Mouse (Mus musculus): ENCODE data around the gene Dnm1. TPM values are rescaled to one million over a fixed set of nuclear protein-coding genes. Genes with fewer than 3 reads are reported as not detected.

Dnm1 gene
- polyA plus RNA-seq, 1 experiment from 2014 or later = 86.9 TPM

GRCm38 (mm10) chr2:32329531-32329930 lies 23.6 kb downstream of the Dnm1 start:
- Histone ChIP-seq H3K4me1 (0 out of 2 replicates have a peak, but pooled peaks cover 4% of the 10 kb centered on the region), H3K36me3 (peaks cover 56% of the 10 kb centered on the region), H3K9me3 (replicated peaks) (no peaks in the 10 kb centered on the region), H3K27me3 (replicated peaks) (no peaks in the 10 kb centered on the region), H3K27ac (replicated peaks) (no peak overlapping the region), H3K9ac (replicated peaks) (peak overlapping the region; percentile 26; the same call in 1 of the 2 replicates), H3K4me3 (replicated peaks) (no peak overlapping the region), H3K4me2 (no peak overlapping the region)
- WGBS = 50% methylated on average over 6 of the region's 6 CpGs
- ATAC-seq (ENCODE audit: low FRiP score) = no peak

GRCm38 (mm10) chr2:32328911-32329460 lies 24.2 kb downstream of the Dnm1 start:
- Histone ChIP-seq H3K36me3 (peaks cover 50% of the 10 kb centered on the region), H3K9ac (replicated peaks) (0 out of 2 replicates have a peak overlapping the region, but pooled peaks have one; percentile 26), H3K27ac (replicated peaks) (no peak overlapping the region), H3K4me2 (no peak overlapping the region), H3K4me1 (0 out of 2 replicates have a peak, but pooled peaks cover 4% of the 10 kb centered on the region), H3K27me3 (replicated peaks) (no peaks in the 10 kb centered on the region), H3K4me3 (replicated peaks) (no peak overlapping the region), H3K9me3 (replicated peaks) (no peaks in the 10 kb centered on the region)
- no peak for ATAC-seq (ENCODE audit: low FRiP score)
- WGBS = 16% methylated on average over 13 of the region's 13 CpGs

GRCm38 (mm10) chr2:32327200-32327599 lies 25.9 kb downstream of the Dnm1 start:
- H3K4me1 ChIP-seq = peaks cover 19% of the 10 kb centered on the region
- ATAC-seq (ENCODE audit: low FRiP score) = no peak
- no peak overlapping the region for H3K4me3 ChIP-seq (replicated peaks)
- 62% methylated on average over 4 of the region's 4 CpGs for WGBS
- peaks cover 36% of the 10 kb centered on the region for H3K36me3 ChIP-seq
- H3K4me2 ChIP-seq = no peak overlapping the region
- no peaks in the 10 kb centered on the region for H3K9me3 ChIP-seq (replicated peaks)
- H3K27ac ChIP-seq (replicated peaks) = no peak overlapping the region
- no peak overlapping the region for H3K9ac ChIP-seq (replicated peaks)
- H3K27me3 ChIP-seq (replicated peaks) = no peaks in the 10 kb centered on the region

GRCm38 (mm10) chr2:32325342-32325741 lies 27.8 kb downstream of the Dnm1 start:
- Histone ChIP-seq H3K36me3 (peaks cover 27% of the 10 kb centered on the region), H3K4me1 (peaks cover 23% of the 10 kb centered on the region), H3K27ac (replicated peaks) (no peak overlapping the region), H3K9ac (replicated peaks) (no peak overlapping the region), H3K9me3 (replicated peaks) (no peaks in the 10 kb centered on the region), H3K27me3 (replicated peaks) (no peaks in the 10 kb centered on the region), H3K4me2 (no peak overlapping the region), H3K4me3 (replicated peaks) (no peak overlapping the region)
- WGBS = 75% methylated on average over 7 of the region's 7 CpGs
- no peak for ATAC-seq (ENCODE audit: low FRiP score)

GRCm38 (mm10) chr2:32324322-32324721 lies 28.8 kb downstream of the Dnm1 start:
- H3K27me3 ChIP-seq (replicated peaks) = 0 out of 2 replicates have a peak, but pooled peaks cover 2% of the 10 kb centered on the region
- no peak for ATAC-seq (ENCODE audit: low FRiP score)
- H3K4me3 ChIP-seq (replicated peaks) = no peak overlapping the region
- H3K9me3 ChIP-seq (replicated peaks) = no peaks in the 10 kb centered on the region
- no peak overlapping the region for H3K9ac ChIP-seq (replicated peaks)
- H3K27ac ChIP-seq (replicated peaks) = no peak overlapping the region
- no peak overlapping the region for H3K4me2 ChIP-seq
- WGBS = 57% methylated on average over 4 of the region's 4 CpGs
- H3K36me3 ChIP-seq = peaks cover 34% of the 10 kb centered on the region
- peaks cover 26% of the 10 kb centered on the region for H3K4me1 ChIP-seq

- WGBS = 40% methylated on average over 7 of the region's 7 CpGs
Measured at GRCm38 (mm10) chr2:32322754-32323741, 30.1 kb downstream of the Dnm1 start.

GRCm38 (mm10) chr2:32321591-32322298 lies 31.4 kb downstream of the Dnm1 start:
- Histone ChIP-seq H3K4me2 (peak overlapping the region; percentile 15; the same call in 1 of the 2 replicates), H3K4me3 (replicated peaks) (no peak overlapping the region), H3K36me3 (peaks cover 39% of the 10 kb centered on the region), H3K9me3 (replicated peaks) (no peaks in the 10 kb centered on the region), H3K4me1 (peaks cover 35% of the 10 kb centered on the region), H3K27ac (replicated peaks) (peak overlapping the region; percentile 81), H3K27me3 (replicated peaks) (0 out of 2 replicates have a peak, but pooled peaks cover 2% of the 10 kb centered on the region), H3K9ac (replicated peaks) (no peak overlapping the region)
- 69% methylated on average over 9 of the region's 9 CpGs for WGBS
- ATAC-seq (ENCODE audit: low FRiP score) = no peak

More at GRCm38 (mm10) chr2:32322754-32323741, 30.1 kb downstream of the Dnm1 start:
- peak; percentile 81 for ATAC-seq (ENCODE audit: low FRiP score)
- Histone ChIP-seq H3K4me1 (peaks cover 28% of the 10 kb centered on the region), H3K36me3 (peaks cover 34% of the 10 kb centered on the region), H3K4me2 (peak overlapping the region; percentile 33), H3K27ac (replicated peaks) (peak overlapping the region; percentile 81), H3K4me3 (replicated peaks) (0 out of 2 replicates have a peak overlapping the region, but pooled peaks have one; percentile 12), H3K9me3 (replicated peaks) (no peaks in the 10 kb centered on the region), H3K9ac (replicated peaks) (no peak overlapping the region; the same call in 1 of the 2 replicates), H3K27me3 (replicated peaks) (0 out of 2 replicates have a peak, but pooled peaks cover 2% of the 10 kb centered on the region)

GRCm38 (mm10) chr2:32320721-32321120 lies 32.4 kb downstream of the Dnm1 start:
- H3K4me2 ChIP-seq = no peak overlapping the region
- WGBS = 69% methylated on average over 11 of the region's 11 CpGs
- no peak overlapping the region for H3K27ac ChIP-seq (replicated peaks)
- H3K36me3 ChIP-seq = peaks cover 37% of the 10 kb centered on the region
- no peak overlapping the region for H3K9ac ChIP-seq (replicated peaks)
- 0 out of 2 replicates have a peak, but pooled peaks cover 2% of the 10 kb centered on the region for H3K27me3 ChIP-seq (replicated peaks)
- H3K4me1 ChIP-seq = peaks cover 35% of the 10 kb centered on the region
- no peak overlapping the region for H3K4me3 ChIP-seq (replicated peaks)
- ATAC-seq (ENCODE audit: low FRiP score) = no peak
- no peaks in the 10 kb centered on the region for H3K9me3 ChIP-seq (replicated peaks)

GRCm38 (mm10) chr2:32319586-32320580 lies 33.3 kb downstream of the Dnm1 start:
- H3K27me3 ChIP-seq (replicated peaks) = peaks cover 4% of the 10 kb centered on the region; the same call in 1 of the 2 replicates
- H3K4me3 ChIP-seq (replicated peaks) = no peak overlapping the region
- no peak overlapping the region for H3K9ac ChIP-seq (replicated peaks)
- H3K27ac ChIP-seq (replicated peaks) = no peak overlapping the region; the same call in 1 of the 2 replicates
- no peak overlapping the region for H3K4me2 ChIP-seq
- ATAC-seq (ENCODE audit: low FRiP score) = no peak
- peaks cover 36% of the 10 kb centered on the region for H3K36me3 ChIP-seq
- 56% methylated on average over 9 of the region's 9 CpGs for WGBS
- no peaks in the 10 kb centered on the region for H3K9me3 ChIP-seq (replicated peaks)
- H3K4me1 ChIP-seq = peaks cover 35% of the 10 kb centered on the region
